ENCODE assay signal across 1 mouse cellular context in the genomic region with DNA sequence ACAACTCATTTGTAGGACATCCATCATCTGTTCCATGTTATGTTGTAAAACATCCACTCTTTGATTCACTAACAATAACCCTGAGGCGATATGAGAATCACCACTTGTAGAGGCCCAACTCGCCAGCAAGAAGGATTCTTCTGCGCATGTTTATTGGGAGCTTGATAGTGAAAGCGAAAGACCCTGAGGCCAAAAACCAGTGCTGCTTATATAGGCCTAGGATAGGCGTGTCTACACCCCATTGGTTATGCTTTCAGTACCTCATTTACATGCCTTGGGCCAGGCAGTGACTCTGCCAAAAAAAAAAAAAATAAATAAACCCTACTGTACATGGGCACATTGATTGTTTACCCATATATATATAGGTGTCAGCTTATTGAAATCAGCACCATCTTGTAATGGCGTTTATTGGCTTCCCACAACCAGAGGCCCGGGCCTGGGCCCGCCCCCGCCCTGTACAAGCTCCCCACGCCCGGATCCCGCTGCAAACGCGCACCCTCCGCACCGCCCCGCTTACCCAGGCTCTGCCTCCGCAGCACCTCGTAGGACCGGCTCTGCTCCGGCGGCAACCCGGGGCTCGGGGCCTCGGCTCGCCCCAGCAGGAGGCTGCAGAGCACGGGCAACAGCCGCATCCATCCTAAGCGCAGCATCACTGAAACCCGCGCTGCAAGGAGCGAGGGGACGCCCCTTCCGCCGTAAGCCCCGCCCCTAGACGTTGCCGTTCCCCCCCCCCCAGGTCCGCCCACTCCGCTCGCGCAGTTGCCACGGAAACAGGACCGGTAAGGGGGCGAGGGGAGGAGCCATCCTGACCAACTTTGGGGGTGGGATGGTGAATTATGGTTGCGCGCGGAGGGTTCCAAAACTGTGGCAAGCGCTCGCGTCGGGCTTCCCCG.
TF ChIP-seq lines count a peak whose summit lies in the region.

A gene (minus strand): TSS at position 673 of the 893 bp plus-strand sequence.

TF ChIP-seq in CH12.LX, 34 proteins besides CTCF, POLR2A, EP300 and RAD21 (continued from another document):
- TF ChIP-seq SIN3A (IDR thresholded peaks at IDR 0.05; ENCODE audit: low read length) (no peak), BHLHE40 (IDR thresholded peaks at IDR 0.05; ENCODE audit: low read depth, low read length) (no peak), E2F4 (IDR thresholded peaks at IDR 0.05; ENCODE audit: insufficient replicate concordance, low read depth, low read length) (no peak), GABPA (IDR thresholded peaks at IDR 0.05; ENCODE audit: insufficient replicate concordance, low read depth, low read length) (no peak), SMC3 (IDR thresholded peaks at IDR 0.05; ENCODE audit: low read depth, low read length) (no peak), NELFE (IDR thresholded peaks at IDR 0.05; ENCODE audit: low read depth, low read length) (no peak), MAX (IDR thresholded peaks at IDR 0.05; ENCODE audit: low read length) (no peak)
